Mouse (Mus musculus) kidney, postnatal 10 days (tissue): ENCODE measurements at regions not wholly inside any gene's neighbourhood (a gene's known extent, or its start where the extent isn't known, plus 50 kb on each side); places are given as distances from the start of the nearest gene placed in this dataset.

ENCODE experiments used
- DNase-seq: peaks from one replicate; pipeline ENCODE4 v3.0.0; 2021; ENCODE audit warnings: mixed read lengths

- DNase-seq: peak; percentile 57
Measured at GRCm38 (mm10) chr2:174532671-174533363, 59.9 kb upstream of the Prelid3b start.

- DNase-seq: no peak
Measured at GRCm38 (mm10) chr2:174540717-174541116, 67.8 kb upstream of the Prelid3b start.

- peak; percentile 11 for DNase-seq
Measured at GRCm38 (mm10) chr2:174547207-174547606, 74.3 kb upstream of the Prelid3b start.

GRCm38 (mm10) chr2:174547701-174548100, 74.8 kb upstream of the Prelid3b start:
- DNase-seq: peak; percentile 10

- no peak for DNase-seq
Measured at GRCm38 (mm10) chr2:174548776-174549175, 75.9 kb upstream of the Prelid3b start.

GRCm38 (mm10) chr2:174555778-174556177, 82.9 kb upstream of the Prelid3b start:
- no peak for DNase-seq

GRCm38 (mm10) chr2:174561828-174562429, 81.4 kb upstream of the Zfp831 start:
- DNase-seq: peak; percentile 14

- no peak for DNase-seq
Measured at GRCm38 (mm10) chr2:174563917-174564316, 79.4 kb upstream of the Zfp831 start.

GRCm38 (mm10) chr2:174564817-174565216, 78.5 kb upstream of the Zfp831 start:
- DNase-seq: peak; percentile 12

- no peak for DNase-seq
Measured at GRCm38 (mm10) chr2:174565891-174566290, 77.4 kb upstream of the Zfp831 start.

GRCm38 (mm10) chr2:174566752-174567151, 76.6 kb upstream of the Zfp831 start:
- no peak for DNase-seq

GRCm38 (mm10) chr2:174574804-174575507, 68.4 kb upstream of the Zfp831 start:
- DNase-seq: no peak

GRCm38 (mm10) chr2:174575546-174575945, 67.8 kb upstream of the Zfp831 start:
- no peak for DNase-seq

GRCm38 (mm10) chr2:174580906-174581703, 62.2 kb upstream of the Zfp831 start:
- no peak for DNase-seq

GRCm38 (mm10) chr2:174584272-174584671, 59.1 kb upstream of the Zfp831 start:
- DNase-seq: no peak
